Mouse (Mus musculus) ES-E14 (cell line): ENCODE data around the gene Spint4. TPM values are rescaled to one million over a fixed set of nuclear protein-coding genes. Genes with fewer than 3 reads are reported as not detected.

ENCODE experiments used
- DNase-seq: peaks from one replicate; pipeline ENCODE4 v3.0.0-alpha.2; 2013; ENCODE audit warnings: low read depth, low spot score
- H3K27ac ChIP-seq: 2 replicates; pipeline ENCODE4 v1.5.1; 2012; ENCODE audit warnings: low read depth, mild to moderate bottlenecking, low read length, moderate library complexity, mixed read lengths; ENCODE audit not compliant: poor library complexity, insufficient read depth, severe bottlenecking
- H3K36me3 ChIP-seq: 2 replicates; pipeline ENCODE4 v1.6.1; 2012; ENCODE audit warnings: mild to moderate bottlenecking, low read length, moderate library complexity, mixed read lengths; ENCODE audit not compliant: control insufficient read depth, poor library complexity, insufficient read depth, severe bottlenecking
- H3K4me1 ChIP-seq, 2 experiments: fragments of 150-350 bp in 1 of 2; sonication (generic) in 1 of 2; 2 replicates each; pipeline ENCODE4 v1.6.1; 2012; ENCODE audit warnings: low read length in 2 of 2, mild to moderate bottlenecking in 1 of 2, mixed read lengths in 1 of 2; ENCODE audit not compliant: control insufficient read depth in 2 of 2, insufficient read depth in 2 of 2, poor library complexity in 1 of 2
- H3K4me3 ChIP-seq, 2 experiments: fragments of 150-350 bp in 1 of 2; sonication (generic) in 1 of 2; 2 replicates each; pipeline ENCODE4 v1.5.1; 2012; ENCODE audit warnings: low read length in 2 of 2, low read depth in 1 of 2, mild to moderate bottlenecking in 1 of 2, mixed read lengths in 1 of 2; ENCODE audit not compliant: insufficient read depth in 1 of 2, poor library complexity in 1 of 2, severe bottlenecking in 1 of 2
- H3K9ac ChIP-seq: 2 replicates; pipeline ENCODE4 v1.6.1; 2012; ENCODE audit warnings: low read depth, mild to moderate bottlenecking, low read length, mixed read lengths; ENCODE audit not compliant: poor library complexity, insufficient read depth, severe bottlenecking
- H3K9me3 ChIP-seq: fragments of 150-350 bp; sonication (generic); 2 replicates; pipeline ENCODE4 v1.6.1; 2012; ENCODE audit warnings: low read depth, mild to moderate bottlenecking, low read length; ENCODE audit not compliant: control insufficient read depth, insufficient read depth
- CHD2 ChIP-seq: IDR thresholded peaks from 2 replicates; pipeline ENCODE4 v1.6.1; 2014; ENCODE audit warnings: mild to moderate bottlenecking, low read depth, low read length, inconsistent platforms
- HCFC1 ChIP-seq: IDR thresholded peaks from 2 replicates; pipeline ENCODE4 v1.6.1; 2012; ENCODE audit warnings: low read length, inconsistent platforms, borderline replicate concordance; ENCODE audit not compliant: insufficient read depth
- MAFK ChIP-seq: IDR thresholded peaks from 2 replicates; pipeline ENCODE4 v1.6.1; 2014; ENCODE audit warnings: mild to moderate bottlenecking, low read depth, low read length, inconsistent platforms; ENCODE audit not compliant: insufficient read depth
- ZC3H11A ChIP-seq: IDR thresholded peaks from 2 replicates; pipeline ENCODE4 v1.6.1; 2012; ENCODE audit warnings: low read depth, mild to moderate bottlenecking, inconsistent platforms, low read length, borderline replicate concordance
- ZNF384 ChIP-seq: IDR thresholded peaks from 2 replicates; pipeline ENCODE4 v1.6.1; 2012; ENCODE audit warnings: low read depth, low read length, inconsistent platforms
- in situ Hi-C, 2 experiments: fragments of 600-800 bp; cut with MboI; formaldehyde crosslinking; loops; one replicate each; pipeline ENCODE4 v1.15.1; 2025; ENCODE audit warnings: low sequenced_read_pairs in 2 of 2, inconsistent platforms in 1 of 2; ENCODE audit not compliant: unreplicated experiment in 2 of 2
- total RNA-seq: library from RNA; depleted of rRNA; stranded (reverse); fragments of 300-350 nt; gene quantifications from 2 replicates; pipeline ENCODE4 v1.2.3, GENCODE M21; 2012

Spint4 gene
- total RNA-seq, 1 experiment, result not detected

DNA sequence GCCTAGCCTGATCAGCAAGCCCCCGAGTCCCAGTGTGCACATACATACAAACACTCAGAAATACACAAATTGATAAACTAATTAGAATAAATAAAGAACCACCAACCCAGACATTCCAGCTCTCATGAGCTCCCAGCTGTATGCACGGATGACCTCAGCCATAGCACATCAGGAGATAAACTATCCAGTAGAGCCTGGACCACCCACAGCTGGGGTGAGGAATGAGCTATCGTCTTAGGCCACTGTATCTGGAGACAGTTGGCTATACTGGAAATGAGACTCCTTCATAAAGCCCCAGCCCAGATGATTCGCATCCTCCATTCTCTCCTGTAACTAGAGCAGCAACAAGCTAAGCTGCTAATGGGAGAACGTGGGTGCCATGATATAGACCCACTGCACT, 36.5 kb downstream of the Spint4 start:
- Histone ChIP-seq H3K4me3 (no peak overlapping the region), H3K4me1 (peaks cover 0 to 5% of the 10 kb centered on the region in 2 experiments; a peak in 1 of 4 replicates), H3K9me3 (no peaks in the 10 kb centered on the region), H3K27ac (no peak overlapping the region), H3K9ac (no peak overlapping the region), H3K36me3 (no peaks in the 10 kb centered on the region)
- in situ Hi-C loops, result no loop called here
- DNase-seq, result no peak
- TF ChIP-seq MAFK (no peak), ZC3H11A (no peak), HCFC1 (no peak), CHD2 (no peak), ZNF384 (no peak)

- H3K9me3 ChIP-seq, result no peaks in the 10 kb centered on the region
- H3K4me3 ChIP-seq, result no peak overlapping the region
- no peaks in the 10 kb centered on the region for H3K36me3 ChIP-seq
- H3K4me1 ChIP-seq, result peaks cover 0 to 5% of the 10 kb centered on the region in 2 experiments; a peak in 1 of 4 replicates
- no peak for TF ChIP-seq HCFC1
- no peak for TF ChIP-seq ZNF384
- no peak for TF ChIP-seq CHD2
- no peak for TF ChIP-seq MAFK
- TF ChIP-seq ZC3H11A, result no peak
- H3K27ac ChIP-seq, result no peak overlapping the region
- no peak overlapping the region for H3K9ac ChIP-seq
- no peak for DNase-seq
- in situ Hi-C loops, result no loop called here
Observed at GRCm38 (mm10) chr2:164735446-164735845, 37.1 kb downstream of the Spint4 start.

DNA sequence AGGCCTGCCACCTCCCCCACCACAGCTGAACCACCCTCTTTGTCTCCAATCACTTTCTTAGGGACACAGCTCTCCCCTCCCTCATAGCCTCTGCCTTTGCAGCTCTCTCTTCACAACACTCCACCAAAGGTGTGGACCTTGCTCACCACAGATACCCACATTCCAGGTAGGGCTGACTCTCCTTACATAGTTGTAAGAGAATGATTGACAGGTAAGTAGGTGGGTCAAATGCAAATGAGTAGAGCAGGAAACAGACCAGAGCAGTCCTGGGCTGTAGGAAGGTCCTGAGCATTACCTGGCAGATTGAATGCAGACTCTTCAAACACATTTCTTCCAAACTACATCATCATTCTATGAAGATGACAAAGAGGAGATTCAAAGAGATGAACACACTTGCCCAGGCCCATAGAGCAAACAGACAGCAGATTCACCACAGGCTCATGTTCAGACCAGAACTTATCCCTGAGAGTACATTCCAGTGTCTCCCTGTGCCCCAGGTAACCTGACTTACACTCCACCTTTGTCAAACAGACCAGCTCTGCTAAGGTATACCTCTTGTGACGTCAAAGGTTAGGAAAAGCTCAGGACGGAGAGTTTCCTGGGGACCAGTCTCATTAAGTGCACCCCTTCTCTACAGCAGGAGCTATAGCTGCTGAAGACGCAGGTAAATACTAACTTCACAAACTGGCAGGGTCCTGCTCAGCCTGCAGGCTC, 39.2 kb downstream of the Spint4 start:
- Histone ChIP-seq H3K27ac (no peak overlapping the region), H3K9me3 (no peaks in the 10 kb centered on the region), H3K4me3 (no peak overlapping the region), H3K9ac (no peak overlapping the region), H3K4me1 (peaks cover 0 to 5% of the 10 kb centered on the region in 2 experiments; a peak in 1 of 4 replicates), H3K36me3 (no peaks in the 10 kb centered on the region)
- in situ Hi-C loops, result no loop called here
- DNase-seq, result no peak
- TF ChIP-seq ZC3H11A (no peak), MAFK (no peak), HCFC1 (no peak), CHD2 (no peak), ZNF384 (no peak)

- no peak overlapping the region for H3K27ac ChIP-seq
- no peak for TF ChIP-seq CHD2
- no peak for TF ChIP-seq ZNF384
- no peaks in the 10 kb centered on the region for H3K9me3 ChIP-seq
- no peak overlapping the region for H3K9ac ChIP-seq
- no peaks in the 10 kb centered on the region for H3K36me3 ChIP-seq
- no peak for DNase-seq
- in situ Hi-C loops, result no loop called here
- no peak overlapping the region for H3K4me3 ChIP-seq
- H3K4me1 ChIP-seq, result peaks cover 0 to 5% of the 10 kb centered on the region in 2 experiments; a peak in 1 of 4 replicates
Observed at GRCm38 (mm10) chr2:164739876-164740275, 41.6 kb downstream of the Spint4 start.

DNA sequence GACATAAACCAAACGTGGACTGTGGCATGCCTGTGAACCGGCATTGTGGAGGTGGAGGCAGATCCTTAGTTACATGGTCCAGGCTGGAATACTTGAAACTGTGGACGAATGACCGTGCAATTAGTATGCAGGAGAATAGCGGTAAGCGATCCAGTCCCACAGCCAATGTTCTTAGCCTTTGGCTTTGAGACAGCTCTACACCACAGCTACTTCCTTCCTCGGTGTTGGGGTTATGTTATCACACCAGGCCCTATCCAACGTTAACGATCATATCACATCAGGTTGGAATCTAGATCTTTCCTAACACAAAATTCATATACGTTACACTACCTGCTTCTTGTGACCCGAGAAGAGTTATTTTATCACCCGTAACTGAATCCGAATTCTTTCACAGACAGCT, 46.7 kb downstream of the Spint4 start:
- Histone ChIP-seq H3K9ac (no peak overlapping the region), H3K36me3 (peaks cover 8% of the 10 kb centered on the region; the same call in 1 of the 2 replicates), H3K4me1 (peaks cover 0 to 4% of the 10 kb centered on the region in 2 experiments; a peak in 2 of 4 replicates), H3K27ac (no peak overlapping the region), H3K4me3 (peak overlapping the region in 1 of 2 experiments; percentile 80; a peak in 2 of 4 replicates), H3K9me3 (no peaks in the 10 kb centered on the region)
- no peak for DNase-seq
- no peak for TF ChIP-seq ZC3H11A
- TF ChIP-seq HCFC1, result no peak
- TF ChIP-seq MAFK, result no peak
- no peak for TF ChIP-seq CHD2
- no peak for TF ChIP-seq ZNF384
- in situ Hi-C loops, result no loop called here
